Mouse (Mus musculus) brain, adult 2 months (tissue): Measurements from ENCODE around the gene Cox6a1.

ENCODE experiments used
- DNase-seq: peaks from one replicate; pipeline ENCODE4 v3.0.0; 2011; ENCODE audit warnings: low read depth, low spot score

Gene Cox6a1

GRCm38 (mm10) chr5:115301615-115302014, 47.2 kb downstream of the Cox6a1 start:
- DNase-seq = no peak

GRCm38 (mm10) chr5:115300792-115301614, 47.8 kb downstream of the Cox6a1 start, which contains the start of gene Dynll1:
Gene Dynll1 (minus strand): TSS chr5:115300999.
- peak; percentile 99 for DNase-seq

- peak; percentile 97 for DNase-seq
Measured at GRCm38 (mm10) chr5:115300035-115300744, 48.6 kb downstream of the Cox6a1 start.

GRCm38 (mm10) chr5:115296347-115296746, 52.4 kb downstream of the Cox6a1 start:
- DNase-seq = no peak
